Mouse (Mus musculus): ENCODE data around the gene Hint2. TPM values are rescaled to one million over a fixed set of nuclear protein-coding genes. Genes with fewer than 3 reads are reported as not detected.
A peak's percentile ranks its signal among the peaks of the same experiment; 100 is the strongest.

Hint2 gene
- polyA plus RNA-seq, 1 experiment from 2014 or later: 73.9 TPM

DNA sequence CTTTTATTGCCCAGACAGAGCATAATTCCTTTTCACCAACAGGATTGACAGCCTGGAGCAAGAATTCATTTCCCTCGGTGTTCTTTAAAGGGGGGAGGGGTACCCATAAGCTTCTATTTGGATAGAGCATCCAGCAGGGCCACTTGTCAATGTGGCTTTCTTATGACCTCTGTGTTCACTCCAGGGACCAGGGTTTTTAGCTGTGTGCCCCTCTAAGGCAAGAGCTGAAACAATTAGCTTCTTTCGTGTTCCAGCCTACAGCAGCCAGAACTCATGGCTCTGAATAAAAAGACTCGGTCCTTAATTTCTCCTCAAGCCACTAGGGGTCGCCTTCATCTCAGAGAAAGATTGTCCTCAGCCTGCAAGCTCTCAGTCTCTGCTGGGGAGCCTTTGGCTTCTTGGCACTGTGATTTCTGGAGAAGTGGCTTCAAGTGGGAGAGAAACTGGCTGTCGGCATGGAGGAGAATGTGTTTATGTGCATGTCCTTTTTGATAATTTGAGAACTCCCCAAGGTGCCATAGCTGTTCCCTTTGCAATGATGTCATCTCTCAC lies 26.2 kb downstream of the Hint2 start:
- Histone ChIP-seq H3K4me1 (ENCODE audit: control insufficient read depth, insufficient read depth, low read length) (peaks cover 29% of the 10 kb centered on the region), H3K9me3 (ENCODE audit: control insufficient read depth, low read length) (0 out of 2 replicates have a peak, but pooled peaks cover 3% of the 10 kb centered on the region), H3K9ac (replicated peaks; ENCODE audit: low read depth, low read length) (no peak overlapping the region), H3K4me2 (ENCODE audit: low read depth, low read length) (peak overlapping the region; percentile 1; the same call in 1 of the 2 replicates), H3K27ac (ENCODE audit: low read depth, low read length) (peak overlapping the region; percentile 88), H3K4me3 (ENCODE audit: low read depth, low read length) (no peak overlapping the region), H3K27me3 (ENCODE audit: control insufficient read depth, insufficient read depth, low read length) (no peaks in the 10 kb centered on the region), H3K36me3 (ENCODE audit: control insufficient read depth, insufficient read depth, low read length) (no peaks in the 10 kb centered on the region)
- under 1% methylated on average over 5 of the region's 5 CpGs for WGBS
- ATAC-seq (ENCODE audit: low read depth): peak; percentile 55

DNA sequence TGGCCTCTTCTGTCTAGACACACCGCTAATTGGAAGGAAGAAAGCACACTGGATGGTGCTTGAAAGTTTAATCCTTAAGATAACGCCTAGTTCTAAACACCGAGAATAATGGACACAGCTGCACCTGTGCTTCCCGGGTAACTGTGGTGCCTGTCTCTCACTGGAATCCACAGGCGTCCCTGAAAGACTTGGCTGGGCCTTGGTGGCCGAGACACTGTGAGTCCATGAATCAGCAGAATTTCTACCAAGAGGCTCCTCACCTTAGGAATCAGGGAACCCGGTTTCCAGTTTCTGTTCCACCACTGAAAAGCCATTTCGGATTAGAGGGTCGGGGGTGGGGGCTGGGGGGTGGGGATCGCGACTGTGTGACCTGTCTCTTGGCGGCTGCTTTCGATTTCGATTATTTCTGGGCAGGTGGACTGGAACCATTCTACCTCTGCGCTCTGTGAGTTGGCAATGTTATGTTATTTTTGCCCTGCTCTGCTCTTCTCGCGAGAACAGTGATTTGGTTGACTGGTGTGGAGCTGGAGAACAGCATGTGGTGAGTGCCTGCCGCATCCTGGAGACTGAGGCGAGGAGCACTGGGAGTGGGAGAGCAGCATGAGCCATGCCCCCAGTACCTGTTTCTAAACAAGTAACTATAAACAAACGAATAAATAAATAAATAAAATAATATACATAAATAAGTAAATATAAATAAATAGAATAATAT lies 27.0 kb downstream of the Hint2 start:
- ATAC-seq (ENCODE audit: low read depth): peak; percentile 51; the same call in 1 of the 2 replicates
- Histone ChIP-seq H3K27ac (ENCODE audit: low read depth, low read length) (no peak overlapping the region), H3K27me3 (ENCODE audit: control insufficient read depth, insufficient read depth, low read length) (no peaks in the 10 kb centered on the region), H3K4me3 (ENCODE audit: low read depth, low read length) (no peak overlapping the region), H3K9ac (replicated peaks; ENCODE audit: low read depth, low read length) (no peak overlapping the region), H3K36me3 (ENCODE audit: control insufficient read depth, insufficient read depth, low read length) (no peaks in the 10 kb centered on the region), H3K4me1 (ENCODE audit: control insufficient read depth, insufficient read depth, low read length) (peaks cover 29% of the 10 kb centered on the region), H3K4me2 (ENCODE audit: low read depth, low read length) (no peak overlapping the region; the same call in 1 of the 2 replicates), H3K9me3 (ENCODE audit: control insufficient read depth, low read length) (0 out of 2 replicates have a peak, but pooled peaks cover 3% of the 10 kb centered on the region)
- 45% methylated on average over 20 of the region's 20 CpGs for WGBS

DNA sequence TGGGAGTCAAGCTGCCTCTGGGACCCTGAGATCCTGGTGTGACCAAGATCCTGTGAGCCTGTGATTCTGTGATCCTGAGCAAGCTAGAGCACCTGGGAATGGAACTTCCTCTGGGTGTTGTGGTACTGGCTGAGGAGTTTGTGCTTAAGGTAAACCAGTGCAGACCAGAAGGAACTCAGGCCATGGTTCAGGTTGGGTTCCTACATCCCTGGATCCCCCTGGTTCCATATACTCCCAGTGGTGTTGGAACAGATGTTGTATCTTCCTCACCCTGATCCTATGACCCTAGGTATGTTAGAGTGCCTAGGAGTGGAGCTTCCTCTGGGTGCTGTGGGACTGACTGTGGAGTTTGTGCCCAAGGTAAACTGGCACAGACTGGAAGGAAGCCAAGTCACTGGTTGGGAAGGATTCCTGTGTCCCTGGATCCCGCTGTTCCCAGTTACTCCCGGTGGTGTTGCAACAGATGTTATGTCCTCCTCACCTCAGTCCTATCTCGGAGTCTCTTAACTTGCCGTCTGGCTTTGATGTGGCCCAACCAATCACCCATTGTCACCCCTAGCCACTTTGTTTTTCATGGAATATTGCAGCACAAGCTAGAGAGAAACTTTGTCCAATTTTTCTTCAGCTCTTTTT lies 36.0 kb downstream of the Hint2 start:
- Histone ChIP-seq H3K4me3 (ENCODE audit: low read depth, low read length) (no peak overlapping the region), H3K4me2 (ENCODE audit: low read depth, low read length) (no peak overlapping the region), H3K27ac (ENCODE audit: low read depth, low read length) (no peak overlapping the region), H3K4me1 (ENCODE audit: control insufficient read depth, insufficient read depth, low read length) (no peaks in the 10 kb centered on the region), H3K9me3 (ENCODE audit: control insufficient read depth, low read length) (no peaks in the 10 kb centered on the region), H3K36me3 (ENCODE audit: control insufficient read depth, insufficient read depth, low read length) (no peaks in the 10 kb centered on the region), H3K27me3 (ENCODE audit: control insufficient read depth, insufficient read depth, low read length) (no peaks in the 10 kb centered on the region), H3K9ac (replicated peaks; ENCODE audit: low read depth, low read length) (no peak overlapping the region)
- ATAC-seq (ENCODE audit: low read depth): no peak
- WGBS: 88% methylated on average over 4 of the region's 4 CpGs

DNA sequence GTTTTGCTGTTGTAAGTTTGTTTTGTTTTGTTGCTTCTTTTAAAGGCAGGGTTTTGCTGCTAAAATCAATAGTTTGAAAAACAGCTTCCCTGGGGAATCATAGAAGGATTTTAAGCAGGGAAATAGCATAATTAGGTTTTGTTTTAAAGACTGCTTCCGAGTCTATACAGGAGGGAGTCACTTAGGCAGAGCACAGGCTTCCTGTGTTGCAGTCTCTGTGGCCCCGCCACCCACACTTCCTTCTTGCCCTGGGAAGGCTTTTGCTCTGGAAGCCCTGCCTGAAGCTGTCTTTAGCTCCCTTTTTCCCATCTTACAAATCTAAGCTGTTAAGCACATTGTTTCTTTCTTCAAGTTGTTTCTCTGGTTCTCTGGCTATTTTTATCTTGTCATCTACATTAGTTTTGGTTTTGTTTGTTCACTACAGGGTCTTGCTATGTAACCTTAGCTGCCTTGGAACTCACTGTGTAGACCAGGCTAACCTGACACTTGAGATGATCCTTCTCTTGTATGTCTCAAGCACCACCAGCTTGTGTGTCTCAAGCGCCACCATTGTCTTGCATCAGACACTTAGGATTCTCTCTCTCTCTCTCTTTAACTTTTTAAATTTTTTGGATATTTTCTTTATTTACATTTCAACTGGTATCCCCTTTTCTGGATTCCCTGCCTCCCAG lies 43.1 kb downstream of the Hint2 start:
- H3K36me3 ChIP-seq (ENCODE audit: control insufficient read depth, insufficient read depth, low read length): no peaks in the 10 kb centered on the region
- H3K4me2 ChIP-seq (ENCODE audit: low read depth, low read length): no peak overlapping the region
- no peaks in the 10 kb centered on the region for H3K9me3 ChIP-seq (ENCODE audit: control insufficient read depth, low read length)
- no peaks in the 10 kb centered on the region for H3K4me1 ChIP-seq (ENCODE audit: control insufficient read depth, insufficient read depth, low read length)
- no peak overlapping the region for H3K4me3 ChIP-seq (ENCODE audit: low read depth, low read length)
- no peak for ATAC-seq (ENCODE audit: low read depth)
- 68% methylated on average over 3 of the region's 3 CpGs for WGBS
- H3K27me3 ChIP-seq (ENCODE audit: control insufficient read depth, insufficient read depth, low read length): no peaks in the 10 kb centered on the region
- no peak overlapping the region for H3K27ac ChIP-seq (ENCODE audit: low read depth, low read length)
- no peak overlapping the region for H3K9ac ChIP-seq (replicated peaks; ENCODE audit: low read depth, low read length)

DNA sequence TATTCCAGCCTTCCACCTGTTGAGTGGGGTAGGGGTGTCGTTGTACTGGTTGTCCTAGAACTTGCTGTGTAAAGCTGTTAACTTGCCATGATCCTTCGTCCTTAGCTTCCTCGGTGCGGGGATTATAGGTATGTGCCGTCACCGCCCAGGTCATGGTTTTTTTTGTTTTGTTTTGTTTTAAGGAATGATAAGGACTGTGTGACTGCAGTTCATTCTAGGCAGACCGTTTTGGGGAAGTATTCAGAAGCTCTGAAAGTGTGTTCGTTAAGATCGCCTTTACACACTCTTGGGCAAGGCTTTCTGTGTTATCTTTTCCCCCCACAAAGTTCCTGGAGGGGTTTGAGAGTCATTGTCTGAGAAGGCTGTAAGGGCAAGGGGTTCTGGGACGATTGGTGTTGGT lies 43.7 kb downstream of the Hint2 start:
- no peak for ATAC-seq (ENCODE audit: low read depth)
- 79% methylated on average over 10 of the region's 10 CpGs for WGBS
- no peaks in the 10 kb centered on the region for H3K4me1 ChIP-seq (ENCODE audit: control insufficient read depth, insufficient read depth, low read length)

DNA sequence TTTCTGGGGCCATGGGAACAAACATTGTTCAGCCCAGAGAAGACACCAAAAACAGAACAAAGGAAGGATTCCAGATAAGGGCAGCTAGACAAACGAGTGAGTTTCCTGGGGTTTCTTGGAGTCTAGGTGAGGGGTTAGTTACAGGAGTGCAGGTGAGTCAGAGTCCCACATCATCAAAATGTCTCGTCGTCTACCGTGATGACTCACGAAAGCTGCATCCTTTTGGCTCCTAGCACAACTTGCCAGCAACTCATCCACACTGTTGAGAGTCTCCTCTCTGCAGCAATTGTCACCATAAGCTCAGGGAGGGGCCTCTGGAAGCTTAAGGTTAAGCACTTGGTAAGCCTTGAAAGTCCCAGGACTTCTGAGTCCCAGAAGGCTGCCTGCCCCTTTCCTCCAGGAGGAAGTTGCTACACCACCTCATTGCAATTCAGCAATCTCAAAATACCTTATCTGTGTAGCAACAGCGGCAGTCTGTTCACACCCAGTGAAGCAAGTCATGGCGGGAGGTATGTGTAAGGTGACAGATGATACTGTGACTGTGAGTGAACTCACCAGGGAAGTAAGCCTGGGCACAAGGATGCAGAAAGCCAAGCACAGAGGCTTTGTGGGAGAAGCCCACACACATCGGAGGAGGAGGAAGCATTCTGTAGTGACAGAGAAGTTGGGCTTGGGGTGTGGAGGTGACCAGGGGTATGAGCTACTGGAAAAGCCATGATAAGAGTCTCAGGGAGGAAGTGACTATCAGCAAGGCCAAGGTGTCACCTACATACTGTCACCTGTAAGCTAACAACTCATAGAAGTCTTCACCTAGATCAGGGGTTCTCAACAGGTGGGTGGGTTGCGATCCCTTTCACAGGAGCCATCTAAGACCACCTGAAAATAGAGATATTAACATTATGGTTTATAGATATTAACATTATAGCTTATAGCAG lies 51.2 kb downstream of the Hint2 start:
- Histone ChIP-seq H3K27ac (ENCODE audit: low read depth, low read length) (no peak overlapping the region), H3K36me3 (ENCODE audit: control insufficient read depth, insufficient read depth, low read length) (no peaks in the 10 kb centered on the region), H3K9ac (replicated peaks; ENCODE audit: low read depth, low read length) (no peak overlapping the region), H3K4me2 (ENCODE audit: low read depth, low read length) (no peak overlapping the region), H3K9me3 (ENCODE audit: control insufficient read depth, low read length) (no peaks in the 10 kb centered on the region), H3K4me1 (ENCODE audit: control insufficient read depth, insufficient read depth, low read length) (no peaks in the 10 kb centered on the region), H3K4me3 (ENCODE audit: low read depth, low read length) (no peak overlapping the region), H3K27me3 (ENCODE audit: control insufficient read depth, insufficient read depth, low read length) (no peaks in the 10 kb centered on the region)
- no peak for ATAC-seq (ENCODE audit: low read depth)
- WGBS: 87% methylated on average over 9 of the region's 9 CpGs

More for the DNA sequence above, 43.7 kb downstream of the Hint2 start:
- Histone ChIP-seq H3K9me3 (ENCODE audit: control insufficient read depth, low read length) (no peaks in the 10 kb centered on the region), H3K4me2 (ENCODE audit: low read depth, low read length) (no peak overlapping the region), H3K27me3 (ENCODE audit: control insufficient read depth, insufficient read depth, low read length) (no peaks in the 10 kb centered on the region), H3K27ac (ENCODE audit: low read depth, low read length) (no peak overlapping the region), H3K9ac (replicated peaks; ENCODE audit: low read depth, low read length) (no peak overlapping the region), H3K4me3 (ENCODE audit: low read depth, low read length) (no peak overlapping the region), H3K36me3 (ENCODE audit: control insufficient read depth, insufficient read depth, low read length) (no peaks in the 10 kb centered on the region)

Small RNAs within 50 kb of the gene (microRNA-seq; reads per million reads assigned to microRNA genes)
- gene Gm25262: not detected

Other genes with a start within 250 kb of the Hint2 start
- 1.2 and 1.4 TPM in 2 replicates for gene Fam166b, start 227.3 kb downstream of the Hint2 start, polyA plus RNA-seq (2014; fragmentation: Nextera tagmentation; extraction: Ambion mirVana)
- gene Tesk1, start 214.5 kb downstream of the Hint2 start, polyA plus RNA-seq (2014; fragmentation: Nextera tagmentation; extraction: Ambion mirVana): 16.4 and 19.0 TPM in 2 replicates
- 6.6 and 7.4 TPM in 2 replicates for gene Cd72, start 201.8 kb downstream of the Hint2 start, polyA plus RNA-seq (2014; fragmentation: Nextera tagmentation; extraction: Ambion mirVana)
- not detected in 2 replicates for gene Sit1, start 172.7 kb downstream of the Hint2 start, polyA plus RNA-seq (2014; fragmentation: Nextera tagmentation; extraction: Ambion mirVana)
- gene Ccdc107, start 163.6 kb downstream of the Hint2 start, polyA plus RNA-seq (2014; fragmentation: Nextera tagmentation; extraction: Ambion mirVana): 81.4 and 87.2 TPM in 2 replicates
- 3.6 and 6.2 TPM in 2 replicates for gene Arhgef39, start 156.8 kb downstream of the Hint2 start, polyA plus RNA-seq (2014; fragmentation: Nextera tagmentation; extraction: Ambion mirVana)
- not detected in 2 replicates for gene Car9, start 149.5 kb downstream of the Hint2 start, polyA plus RNA-seq (2014; fragmentation: Nextera tagmentation; extraction: Ambion mirVana)
- 7.2 and 13.3 TPM in 2 replicates for gene Tpm2, start 132.7 kb downstream of the Hint2 start, polyA plus RNA-seq (2014; fragmentation: Nextera tagmentation; extraction: Ambion mirVana)
- 86.2 and 92.8 TPM in 2 replicates for gene Creb3, start 94.1 kb downstream of the Hint2 start, polyA plus RNA-seq (2014; fragmentation: Nextera tagmentation; extraction: Ambion mirVana)
- 48.8 and 57.8 TPM in 2 replicates for gene Tln1, start 93.8 kb downstream of the Hint2 start, polyA plus RNA-seq (2014; fragmentation: Nextera tagmentation; extraction: Ambion mirVana)
- 24.1 and 28.2 TPM in 2 replicates for gene Rgp1, start 77.8 kb downstream of the Hint2 start, polyA plus RNA-seq (2014; fragmentation: Nextera tagmentation; extraction: Ambion mirVana)
- 44.4 and 48.5 TPM in 2 replicates for gene Gba2, start 77.6 kb downstream of the Hint2 start, polyA plus RNA-seq (2014; fragmentation: Nextera tagmentation; extraction: Ambion mirVana)
- 1.9 TPM in 1 of 2 replicates, not detected in the other for gene Msmp, start 72.0 kb downstream of the Hint2 start, polyA plus RNA-seq (2014; fragmentation: Nextera tagmentation; extraction: Ambion mirVana)
- gene Npr2, start 24.5 kb downstream of the Hint2 start, polyA plus RNA-seq (2014; fragmentation: Nextera tagmentation; extraction: Ambion mirVana): 15.9 and 19.2 TPM in 2 replicates
- 2.4 and 4.6 TPM in 2 replicates for gene Spag8, start 2.9 kb downstream of the Hint2 start, polyA plus RNA-seq (2014; fragmentation: Nextera tagmentation; extraction: Ambion mirVana)
- 11.4 and 13.3 TPM in 2 replicates for gene Tmem8b, start 12.5 kb upstream of the Hint2 start, polyA plus RNA-seq (2014; fragmentation: Nextera tagmentation; extraction: Ambion mirVana)
- gene Fam221b, start 12.7 kb upstream of the Hint2 start, polyA plus RNA-seq (2014; fragmentation: Nextera tagmentation; extraction: Ambion mirVana): 1.6 and 1.7 TPM in 2 replicates
- gene Olfr70, start 44.3 kb upstream of the Hint2 start, polyA plus RNA-seq (2014; fragmentation: Nextera tagmentation; extraction: Ambion mirVana): not detected in 2 replicates
- not detected in 2 replicates for gene Olfr71, start 53.8 kb upstream of the Hint2 start, polyA plus RNA-seq (2014; fragmentation: Nextera tagmentation; extraction: Ambion mirVana)
- gene Hrct1, start 70.7 kb upstream of the Hint2 start, polyA plus RNA-seq (2014; fragmentation: Nextera tagmentation; extraction: Ambion mirVana): 0.19 and 0.24 TPM in 2 replicates
- gene Spaar, start 73.6 kb upstream of the Hint2 start, polyA plus RNA-seq (2014; fragmentation: Nextera tagmentation; extraction: Ambion mirVana): 0.10 TPM in 1 of 2 replicates, not detected in the other
- gene Olfr159, start 114.5 kb upstream of the Hint2 start, polyA plus RNA-seq (2014; fragmentation: Nextera tagmentation; extraction: Ambion mirVana): not detected in 2 replicates
- not detected in 2 replicates for gene Olfr156, start 167.4 kb upstream of the Hint2 start, polyA plus RNA-seq (2014; fragmentation: Nextera tagmentation; extraction: Ambion mirVana)
- not detected in 2 replicates for gene Olfr157, start 183.7 kb upstream of the Hint2 start, polyA plus RNA-seq (2014; fragmentation: Nextera tagmentation; extraction: Ambion mirVana)
- not detected in 2 replicates for gene Olfr155, start 195.1 kb upstream of the Hint2 start, polyA plus RNA-seq (2014; fragmentation: Nextera tagmentation; extraction: Ambion mirVana)
- gene Reck, start 219.1 kb upstream of the Hint2 start, polyA plus RNA-seq (2014; fragmentation: Nextera tagmentation; extraction: Ambion mirVana): 6.3 and 9.2 TPM in 2 replicates

All from neural tube, embryonic 14.5 days (tissue).